Comparison of ENCODE assay signal across 21 mouse cellular contexts in genomic region chr3:36486176-36486575, GRCm38 (mm10). TPM values are rescaled to one million over a fixed set of nuclear protein-coding genes. Genes with fewer than 3 reads are reported as not detected.
"Had no signal": no experiment of that assay in that cellular context is flagged by ENCODE, and none has a peak within 500 bp of the region (broad histone marks: within the 10 kb centered on the region; RNA-seq: fewer than 3 reads in every experiment).

No protein-coding gene starts in this region.

- DNase-seq: kidney, adult 2 months; kidney, postnatal 25 days; layer of hippocampus, adult 9-11 months; liver; liver, postnatal 0 days; retina, postnatal 1 day; right cerebral cortex, postnatal 25 days; thymus, adult 18-20 months; thymus, postnatal 36 days had no signal

- ATAC-seq: liver, postnatal 0 days; midbrain, embryonic 13.5 days; midbrain, embryonic 16.5 days had no signal

RNA-seq across cellular contexts. Expression of gene 1810062G17Rik, which starts 10.4 kb away (rescaled TPM):
- total RNA-seq: layer of hippocampus, adult 2 months; layer of hippocampus, postnatal 25 days; left cerebral cortex, adult 18-20 months; left cerebral cortex, postnatal 25 days; monocyte, adult 5-6 weeks had no signal

RNA-seq across cellular contexts. Expression of gene Gm11549, which starts 35.4 kb away (rescaled TPM):
- total RNA-seq: monocyte, adult 5-6 weeks; neutrophil, adult 5-6 weeks had no signal
- polyA plus RNA-seq: kidney, adult 2 months; kidney, embryonic 14.5 days; kidney, postnatal 0 days; limb, embryonic 10.5 days; liver, postnatal 0 days; myocyte had no signal
